In genomic region chr17:24490399-24490798, GRCm38 (mm10) we compare ENCODE assay signal across 13 mouse cellular contexts. TPM values are rescaled to one million over a fixed set of nuclear protein-coding genes. Genes with fewer than 3 reads are reported as not detected.
DNase-seq lines count a peak whose midpoint lies in the region; ATAC-seq and TF ChIP-seq lines count a peak whose summit lies in the region.
"Had no signal": no experiment of that assay in that cellular context is flagged by ENCODE, and none has a peak within 500 bp of the region (broad histone marks: within the 10 kb centered on the region; RNA-seq: fewer than 3 reads in every experiment).

No protein-coding gene starts in this region.

- H3K4me3 ChIP-seq in embryonic facial prominence, embryonic 11.5 days (ENCODE audit: low read depth, low read length): no peak overlapping the region
- no peak overlapping the region for H3K4me3 ChIP-seq in embryonic facial prominence, embryonic 10.5 days
- peak overlapping the region; percentile 90 for H3K4me3 ChIP-seq in hindbrain, embryonic 15.5 days
- H3K4me3 ChIP-seq in olfactory bulb, adult 2 months (ENCODE audit: insufficient read depth, low read depth, low read length): 0 out of 2 replicates have a peak overlapping the region, but pooled peaks have one; percentile 87
- H3K4me3 ChIP-seq: liver, embryonic 12.5 days had no signal

- H3K9ac ChIP-seq in embryonic facial prominence, embryonic 11.5 days (replicated peaks; ENCODE audit: low read length): no peak overlapping the region
- peak overlapping the region; percentile 97; the same call in 1 of the 2 replicates for H3K9ac ChIP-seq in hindbrain, embryonic 15.5 days
- H3K9ac ChIP-seq: liver, embryonic 12.5 days had no signal

- WGBS in embryonic facial prominence, embryonic 11.5 days: 75% methylated on average over 4 of the region's 4 CpGs
- WGBS in embryonic facial prominence, embryonic 10.5 days: 84% methylated on average over 4 of the region's 4 CpGs
- 60% methylated on average over 4 of the region's 4 CpGs for WGBS in hindbrain, embryonic 15.5 days
- WGBS in olfactory bulb, adult 2 months: 31% methylated on average over 4 of the region's 4 CpGs

- no peaks in the 10 kb centered on the region for H3K9me3 ChIP-seq in embryonic facial prominence, embryonic 11.5 days (replicated peaks; ENCODE audit: control insufficient read depth, low read length)
- H3K9me3 ChIP-seq in embryonic facial prominence, embryonic 10.5 days: no peaks in the 10 kb centered on the region
- no peaks in the 10 kb centered on the region for H3K9me3 ChIP-seq in hindbrain, embryonic 15.5 days
- H3K9me3 ChIP-seq: heart, embryonic 10.5 days; liver, embryonic 12.5 days had no signal

- peaks cover 5% of the 10 kb centered on the region for H3K27me3 ChIP-seq in embryonic facial prominence, embryonic 11.5 days (ENCODE audit: control insufficient read depth, insufficient read depth, low read length)
- H3K27me3 ChIP-seq in embryonic facial prominence, embryonic 10.5 days (replicated peaks; ENCODE audit: low read depth, poor library complexity, severe bottlenecking): peaks cover 53% of the 10 kb centered on the region
- no peaks in the 10 kb centered on the region for H3K27me3 ChIP-seq in hindbrain, embryonic 15.5 days

- H3K36me3 ChIP-seq in embryonic facial prominence, embryonic 11.5 days (replicated peaks; ENCODE audit: control insufficient read depth, insufficient read depth, low read depth, low read length): no peaks in the 10 kb centered on the region
- no peaks in the 10 kb centered on the region for H3K36me3 ChIP-seq in embryonic facial prominence, embryonic 10.5 days (replicated peaks)
- H3K36me3 ChIP-seq in hindbrain, embryonic 15.5 days: peaks cover under 1% of the 10 kb centered on the region; the same call in 1 of the 2 replicates
- H3K36me3 ChIP-seq: heart, embryonic 10.5 days; liver, embryonic 12.5 days had no signal

- peak; percentile 34 for DNase-seq in embryonic facial prominence, embryonic 11.5 days (ENCODE audit: low spot score)
- DNase-seq in embryonic facial prominence, embryonic 10.5 days (ENCODE audit: low spot score): no peak
- DNase-seq in right cerebral cortex, postnatal 10 days (ENCODE audit: low spot score in 2 of 2): peak; percentile 79 to 80
- no peak for DNase-seq in right cerebral cortex, adult 2 months (ENCODE audit: low spot score in 2 of 2)
- DNase-seq in spleen, postnatal 14 days (ENCODE audit: low spot score in 2 of 2): no peak
- no peak for DNase-seq in cerebellum, adult 11-12 months

- no peak for ATAC-seq in embryonic facial prominence, embryonic 11.5 days (replicated peaks; ENCODE audit: insufficient number of reproducible peaks, low FRiP score, low TSS enrichment, low read depth)
- ATAC-seq in hindbrain, embryonic 15.5 days (ENCODE audit: low FRiP score, low read depth): no peak
- ATAC-seq: inflammation-experienced regulatory T-cells, adult 6 months had no signal

- H3K4me2 ChIP-seq in embryonic facial prominence, embryonic 11.5 days (ENCODE audit: low read depth, low read length): no peak overlapping the region
- H3K4me2 ChIP-seq in hindbrain, embryonic 15.5 days: peak overlapping the region; percentile 76
- H3K4me2 ChIP-seq: liver, embryonic 12.5 days had no signal

- no peak for TF ChIP-seq POLR2A in olfactory bulb, adult 2 months (IDR thresholded peaks at IDR 0.05; ENCODE audit: insufficient read depth, low read depth, low read length)

- H3K4me1 ChIP-seq in embryonic facial prominence, embryonic 11.5 days (ENCODE audit: control insufficient read depth, insufficient read depth, low read length): peaks cover 5% of the 10 kb centered on the region
- peaks cover 34% of the 10 kb centered on the region for H3K4me1 ChIP-seq in embryonic facial prominence, embryonic 10.5 days
- peaks cover 47% of the 10 kb centered on the region for H3K4me1 ChIP-seq in hindbrain, embryonic 15.5 days (replicated peaks)
- peaks cover 28% of the 10 kb centered on the region for H3K4me1 ChIP-seq in olfactory bulb, adult 2 months (ENCODE audit: control insufficient read depth, insufficient read depth, low read length)

- no peak overlapping the region for H3K27ac ChIP-seq in embryonic facial prominence, embryonic 11.5 days (replicated peaks; ENCODE audit: low read depth, low read length)
- H3K27ac ChIP-seq in embryonic facial prominence, embryonic 10.5 days (replicated peaks): no peak overlapping the region
- peak overlapping the region; percentile 97 for H3K27ac ChIP-seq in hindbrain, embryonic 15.5 days (replicated peaks)
- H3K27ac ChIP-seq in olfactory bulb, adult 2 months (ENCODE audit: insufficient read depth, low read depth, low read length): peak overlapping the region; percentile 22
- H3K27ac ChIP-seq: heart, embryonic 10.5 days; liver, embryonic 12.5 days; macrophage had no signal

- TF ChIP-seq CTCF in olfactory bulb, adult 2 months (IDR thresholded peaks at IDR 0.05; ENCODE audit: insufficient read depth, low read depth, low read length): no peak

RNA-seq across cellular contexts. Expression of gene Caskin1, which starts 2.0 kb away (rescaled TPM):
- polyA plus RNA-seq in embryonic facial prominence, embryonic 11.5 days (2014; fragmentation: Nextera tagmentation; extraction: Ambion mirVana): 2.6 and 2.8 TPM in 2 replicates
- polyA plus RNA-seq in embryonic facial prominence, embryonic 10.5 days (2016; fragmentation: Nextera tagmentation; extraction: Ambion mirVana): 3.1 and 3.9 TPM in 2 replicates
- polyA plus RNA-seq in hindbrain, embryonic 15.5 days (2015; fragmentation: Nextera tagmentation; extraction: Ambion mirVana): 51.4 and 55.0 TPM in 2 replicates
- polyA plus RNA-seq in olfactory bulb, adult 2 months (2012; ENCODE audit: insufficient read depth, insufficient read length, low replicate concordance, missing spikeins): not detected in 2 replicates
- polyA plus RNA-seq: macrophage had no signal

RNA-seq across cellular contexts. Expression of gene Mlst8, which starts 11.5 kb away (rescaled TPM):
- 30.3 and 32.0 TPM in 2 replicates for polyA plus RNA-seq in embryonic facial prominence, embryonic 11.5 days (2014; fragmentation: Nextera tagmentation; extraction: Ambion mirVana)
- polyA plus RNA-seq in embryonic facial prominence, embryonic 10.5 days (2016; fragmentation: Nextera tagmentation; extraction: Ambion mirVana): 37.5 and 39.0 TPM in 2 replicates
- 35.4 and 36.0 TPM in 2 replicates for polyA plus RNA-seq in hindbrain, embryonic 15.5 days (2015; fragmentation: Nextera tagmentation; extraction: Ambion mirVana)
- not detected in 2 replicates for polyA plus RNA-seq in olfactory bulb, adult 2 months (2012; ENCODE audit: insufficient read depth, insufficient read length, low replicate concordance, missing spikeins)

RNA-seq across cellular contexts. Expression of gene Bricd5, which starts 16.7 kb away (rescaled TPM):
- polyA plus RNA-seq in embryonic facial prominence, embryonic 11.5 days (2014; fragmentation: Nextera tagmentation; extraction: Ambion mirVana): 0.42 TPM in 1 of 2 replicates, not detected in the other
- polyA plus RNA-seq in embryonic facial prominence, embryonic 10.5 days (2016; fragmentation: Nextera tagmentation; extraction: Ambion mirVana): 0.36 and 0.67 TPM in 2 replicates
- 0.34 and 0.77 TPM in 2 replicates for polyA plus RNA-seq in hindbrain, embryonic 15.5 days (2015; fragmentation: Nextera tagmentation; extraction: Ambion mirVana)
- polyA plus RNA-seq in olfactory bulb, adult 2 months (2012; ENCODE audit: insufficient read depth, insufficient read length, low replicate concordance, missing spikeins): not detected in 2 replicates
- polyA plus RNA-seq: inflammation-experienced regulatory T-cells, adult 6 months; liver, embryonic 12.5 days; macrophage; stomach, embryonic 14.5 days had no signal

RNA-seq across cellular contexts. Expression of gene Pgp, which starts 20.2 kb away (rescaled TPM):
- polyA plus RNA-seq in embryonic facial prominence, embryonic 11.5 days (2014; fragmentation: Nextera tagmentation; extraction: Ambion mirVana): 53.7 and 54.9 TPM in 2 replicates
- polyA plus RNA-seq in embryonic facial prominence, embryonic 10.5 days (2016; fragmentation: Nextera tagmentation; extraction: Ambion mirVana): 71.0 and 72.8 TPM in 2 replicates
- 72.6 and 75.6 TPM in 2 replicates for polyA plus RNA-seq in hindbrain, embryonic 15.5 days (2015; fragmentation: Nextera tagmentation; extraction: Ambion mirVana)
- not detected in 2 replicates for polyA plus RNA-seq in olfactory bulb, adult 2 months (2012; ENCODE audit: insufficient read depth, insufficient read length, low replicate concordance, missing spikeins)

RNA-seq across cellular contexts. Expression of gene E4f1, which starts 20.3 kb away (rescaled TPM):
- polyA plus RNA-seq in embryonic facial prominence, embryonic 11.5 days (2014; fragmentation: Nextera tagmentation; extraction: Ambion mirVana): 10.3 and 11.1 TPM in 2 replicates
- 35.5 and 36.6 TPM in 2 replicates for polyA plus RNA-seq in embryonic facial prominence, embryonic 10.5 days (2016; fragmentation: Nextera tagmentation; extraction: Ambion mirVana)
- polyA plus RNA-seq in hindbrain, embryonic 15.5 days (2015; fragmentation: Nextera tagmentation; extraction: Ambion mirVana): 46.7 and 50.5 TPM in 2 replicates
- polyA plus RNA-seq in olfactory bulb, adult 2 months (2012; ENCODE audit: insufficient read depth, insufficient read length, low replicate concordance, missing spikeins): not detected in 2 replicates

Comparison
In these comparisons a context has a peak if more than half of its experiments do, and no peak if none do; other contexts are left out.
1. DNase-seq: peak in embryonic facial prominence, embryonic 11.5 days (single experiment) and right cerebral cortex, postnatal 10 days (2 of 2); none in embryonic facial prominence, embryonic 10.5 days (single experiment), right cerebral cortex, adult 2 months (0 of 2), spleen, postnatal 14 days (0 of 2) and cerebellum, adult 11-12 months (single experiment).
2. H3K27ac ChIP-seq: peak in hindbrain, embryonic 15.5 days (single experiment) and olfactory bulb, adult 2 months (single experiment); none in embryonic facial prominence, embryonic 11.5 days (single experiment) and embryonic facial prominence, embryonic 10.5 days (single experiment).
3. H3K4me3 ChIP-seq: peak in hindbrain, embryonic 15.5 days (single experiment) and olfactory bulb, adult 2 months (single experiment); none in embryonic facial prominence, embryonic 11.5 days (single experiment) and embryonic facial prominence, embryonic 10.5 days (single experiment).
4. RNA of gene Mlst8, which starts 11.5 kb away (polyA plus RNA-seq): 37.5 to 39.0 TPM in embryonic facial prominence, embryonic 10.5 days, 35.4 to 36.0 TPM in hindbrain, embryonic 15.5 days and 30.3 to 32.0 TPM in embryonic facial prominence, embryonic 11.5 days; not detected in olfactory bulb, adult 2 months; every median in the first group is over 10 times any median in the second.